Mouse (Mus musculus) neural tube, embryonic 13.5 days (tissue): Measurements from ENCODE around the gene Fig4. TPM values are rescaled to one million over a fixed set of nuclear protein-coding genes. Genes with fewer than 3 reads are reported as not detected.

Source experiments
- ATAC-seq: fragments of 200-750 bp; cut with Nextera tagmentation; 2 replicates; pipeline ENCODE4 v1.8.0; 2017; ENCODE audit warnings: low read depth, mild to moderate bottlenecking, moderate TSS enrichment, moderate library complexity
- H3K27ac ChIP-seq: fragments of 300-500 bp; sonication (generic); replicated peaks from 2 replicates; pipeline ENCODE4 v1.5.1; 2015; ENCODE audit warnings: moderate library complexity, mild to moderate bottlenecking, inconsistent platforms
- H3K27me3 ChIP-seq: fragments of 300-500 bp; sonication (generic); 2 replicates; pipeline ENCODE4 v1.6.1; 2015; ENCODE audit warnings: mild to moderate bottlenecking, inconsistent platforms
- H3K36me3 ChIP-seq: fragments of 300-500 bp; sonication (generic); 2 replicates; pipeline ENCODE4 v1.6.1; 2015; ENCODE audit warnings: mild to moderate bottlenecking, inconsistent platforms
- H3K4me1 ChIP-seq: fragments of 300-500 bp; sonication (generic); replicated peaks from 2 replicates; pipeline ENCODE4 v1.6.1; 2015; ENCODE audit warnings: inconsistent platforms
- H3K4me2 ChIP-seq: fragments of 300-500 bp; sonication (generic); 2 replicates; pipeline ENCODE4 v1.6.1; 2015; ENCODE audit warnings: inconsistent platforms, mild to moderate bottlenecking, moderate library complexity
- H3K4me3 ChIP-seq: fragments of 300-500 bp; sonication (generic); 2 replicates; pipeline ENCODE4 v1.5.1; 2015; ENCODE audit warnings: mild to moderate bottlenecking, inconsistent platforms
- H3K9ac ChIP-seq: fragments of 300-500 bp; sonication (generic); 2 replicates; pipeline ENCODE4 v1.6.1; 2015; ENCODE audit warnings: moderate library complexity, mild to moderate bottlenecking, inconsistent platforms
- H3K9me3 ChIP-seq: fragments of 300-500 bp; sonication (generic); 2 replicates; pipeline ENCODE4 v1.6.1; 2016; ENCODE audit warnings: inconsistent platforms
- WGBS: fragments of 180-500 bp; shearing (Covaris S2); methylation state at CpG from one replicate; pipeline ENCODE4 v1.1.7; 2015; 5-methylcytosine and 5-hydroxymethylcytosine counted together
- polyA plus RNA-seq: library from polyadenylated mRNA; unstranded; fragments of >200 nt; fragmentation: Nextera tagmentation; extraction: Ambion mirVana; gene quantifications from 2 replicates; pipeline ENCODE4 v1.2.1, GENCODE M21; 2015

Fig4 gene
- polyA plus RNA-seq, 1 experiment from 2014 or later = 30.9 TPM

DNA sequence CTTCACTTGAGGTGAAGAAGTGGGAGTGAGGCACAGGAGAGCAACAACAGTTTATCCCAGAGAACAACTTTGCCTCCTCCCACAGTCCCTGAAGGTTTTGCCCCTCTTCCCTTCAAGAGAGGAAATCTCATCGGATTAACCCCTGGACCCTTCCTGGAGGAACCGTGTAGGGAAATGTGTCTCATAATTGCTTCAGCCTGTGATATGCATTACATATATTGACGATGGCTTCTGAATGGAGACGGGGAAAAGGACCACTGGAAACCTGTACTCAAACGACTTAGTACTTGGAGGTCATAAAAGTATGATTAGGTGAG is 52.4 kb downstream of the Fig4 start:
- Histone ChIP-seq H3K4me2 (no peak overlapping the region), H3K4me3 (no peak overlapping the region), H3K9ac (no peak overlapping the region), H3K27me3 (no peaks in the 10 kb centered on the region), H3K4me1 (peaks cover 6% of the 10 kb centered on the region), H3K9me3 (no peaks in the 10 kb centered on the region), H3K27ac (no peak overlapping the region), H3K36me3 (peaks cover 39% of the 10 kb centered on the region)
- no peak for ATAC-seq
- WGBS = 73% methylated on average over 5 of the region's 5 CpGs

DNA sequence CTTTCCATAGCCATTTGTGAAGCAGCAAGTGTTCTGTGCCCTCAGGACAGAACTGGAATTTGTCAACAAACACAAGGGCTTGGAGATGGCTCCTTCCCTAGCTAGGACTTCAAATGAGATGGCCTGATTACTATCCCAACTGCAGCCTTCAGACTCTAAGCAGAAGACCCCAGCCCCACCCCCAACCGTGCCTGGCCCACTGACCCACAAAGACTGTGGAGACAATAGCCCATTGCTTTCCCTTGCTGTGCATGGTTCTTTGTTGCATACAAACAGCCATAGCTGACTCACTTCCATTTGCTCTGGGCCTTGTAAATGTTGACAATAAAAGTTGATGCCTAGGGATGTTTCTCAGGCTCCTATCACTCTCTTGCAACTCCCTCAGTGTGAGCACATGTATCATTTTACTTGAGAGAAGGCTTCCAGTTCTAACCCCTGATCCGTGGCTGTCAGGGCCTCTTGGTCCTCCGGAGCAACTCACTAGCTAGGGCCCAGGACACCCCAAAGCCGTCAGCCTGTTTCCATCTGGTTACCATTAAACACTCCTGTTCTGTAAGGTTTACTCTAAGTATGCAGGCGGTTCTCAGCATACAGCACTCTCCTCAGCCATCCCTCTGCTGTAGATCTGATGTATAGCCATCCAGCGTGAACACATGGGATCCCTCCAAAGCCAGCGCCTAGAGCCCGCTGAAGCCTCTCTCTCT is 52.9 kb downstream of the Fig4 start:
- H3K4me3 ChIP-seq = no peak overlapping the region
- H3K9ac ChIP-seq = no peak overlapping the region
- peaks cover 34% of the 10 kb centered on the region for H3K36me3 ChIP-seq
- no peak for ATAC-seq
- H3K9me3 ChIP-seq = no peaks in the 10 kb centered on the region
- no peaks in the 10 kb centered on the region for H3K27me3 ChIP-seq
- H3K27ac ChIP-seq = no peak overlapping the region
- H3K4me2 ChIP-seq = no peak overlapping the region
- WGBS = 64% methylated on average over 8 of the region's 8 CpGs
- H3K4me1 ChIP-seq = peaks cover 11% of the 10 kb centered on the region

DNA sequence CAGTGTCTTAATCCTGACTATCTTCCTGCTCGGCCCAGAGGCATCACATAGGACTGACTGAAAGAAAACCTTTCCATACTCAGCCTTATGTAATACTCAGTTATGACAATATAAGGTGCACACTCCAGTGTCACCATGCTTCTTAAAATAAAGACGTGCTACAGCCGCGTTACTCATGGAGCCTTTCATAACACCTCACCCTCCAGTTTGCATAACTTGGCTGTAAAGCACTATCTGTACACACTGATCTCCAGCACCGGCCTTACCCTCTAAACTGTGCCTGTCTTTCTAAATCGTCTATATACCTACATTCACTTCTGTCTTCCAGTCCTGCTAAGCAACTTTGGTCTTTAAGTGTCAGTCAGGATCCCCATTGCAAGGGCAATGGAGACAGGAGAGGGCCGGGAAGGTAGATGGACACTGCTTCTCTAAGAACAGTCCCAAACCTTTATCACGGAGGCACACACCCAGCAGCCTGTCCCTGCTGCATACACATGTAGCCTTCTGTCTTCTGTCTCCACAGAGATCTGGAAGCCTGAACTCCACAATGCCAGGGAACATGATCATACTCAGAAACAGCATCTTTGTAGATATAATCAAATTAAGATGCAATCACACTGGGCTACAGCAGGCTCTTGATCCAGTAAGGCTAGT is 53.9 kb downstream of the Fig4 start:
- Histone ChIP-seq H3K9me3 (no peaks in the 10 kb centered on the region), H3K27me3 (no peaks in the 10 kb centered on the region), H3K4me3 (no peak overlapping the region), H3K36me3 (peaks cover 25% of the 10 kb centered on the region), H3K4me1 (peaks cover 13% of the 10 kb centered on the region), H3K27ac (no peak overlapping the region), H3K4me2 (no peak overlapping the region), H3K9ac (no peak overlapping the region)
- no peak for ATAC-seq
- 94% methylated on average over 8 of the region's 8 CpGs for WGBS

DNA sequence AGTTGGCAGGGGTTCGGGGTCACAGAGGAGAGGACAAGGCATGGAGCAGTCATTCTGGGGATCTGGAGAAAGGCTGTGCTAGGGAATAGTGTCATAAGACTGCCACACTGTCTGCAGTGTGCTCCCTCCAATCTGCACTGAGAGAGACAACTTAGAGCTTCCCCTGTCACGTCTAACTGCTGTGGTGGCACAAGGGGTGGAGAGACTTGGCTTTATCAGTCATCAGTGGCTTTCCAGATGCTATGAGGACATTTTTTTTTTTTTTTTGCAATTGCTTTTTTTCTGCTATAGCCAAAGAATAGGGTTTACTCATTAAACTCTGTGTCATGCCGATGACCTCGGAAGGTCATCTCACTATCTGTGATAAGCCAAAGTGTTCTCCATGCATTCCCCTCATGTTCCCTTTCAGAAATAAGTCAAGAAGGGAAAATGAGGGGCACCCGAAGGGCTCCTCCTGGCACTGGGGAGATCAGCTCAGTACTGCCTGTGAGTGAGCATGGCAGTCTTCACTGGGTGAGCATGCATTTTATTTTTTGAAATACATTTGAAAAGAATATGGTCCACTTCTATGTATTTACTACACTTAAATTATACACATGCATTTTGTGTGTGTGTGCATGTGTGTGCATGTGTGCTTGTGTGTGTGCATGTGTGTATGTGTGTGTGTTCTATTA is 55.1 kb downstream of the Fig4 start:
- no peak overlapping the region for H3K4me3 ChIP-seq
- H3K9me3 ChIP-seq = no peaks in the 10 kb centered on the region
- 85% methylated on average over 5 of the region's 5 CpGs for WGBS
- peaks cover 19% of the 10 kb centered on the region for H3K36me3 ChIP-seq
- H3K4me1 ChIP-seq = peaks cover 13% of the 10 kb centered on the region
- H3K4me2 ChIP-seq = no peak overlapping the region
- no peak overlapping the region for H3K27ac ChIP-seq
- H3K27me3 ChIP-seq = no peaks in the 10 kb centered on the region
- ATAC-seq = no peak
- no peak overlapping the region for H3K9ac ChIP-seq

DNA sequence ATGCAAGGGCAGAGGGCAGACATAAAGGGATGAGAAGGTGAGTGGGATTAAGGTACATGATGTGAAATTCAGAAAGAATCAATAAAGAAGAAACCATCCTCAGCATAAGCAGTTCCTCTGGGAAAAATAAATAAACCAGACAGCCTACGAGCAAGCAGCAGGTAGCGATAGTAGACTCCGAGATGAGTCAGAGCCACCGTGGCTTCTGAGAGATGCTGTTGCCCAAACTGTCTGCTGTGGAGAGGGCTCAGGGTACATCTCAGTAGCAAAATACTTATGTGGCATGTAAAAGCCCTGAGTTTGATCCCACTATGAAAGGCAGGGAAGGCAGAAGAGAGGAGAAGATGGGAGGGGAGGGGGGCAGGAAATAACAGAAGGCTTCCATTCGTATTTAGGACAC is 56.9 kb downstream of the Fig4 start:
- no peak for ATAC-seq
- H3K4me2 ChIP-seq = no peak overlapping the region

DNA sequence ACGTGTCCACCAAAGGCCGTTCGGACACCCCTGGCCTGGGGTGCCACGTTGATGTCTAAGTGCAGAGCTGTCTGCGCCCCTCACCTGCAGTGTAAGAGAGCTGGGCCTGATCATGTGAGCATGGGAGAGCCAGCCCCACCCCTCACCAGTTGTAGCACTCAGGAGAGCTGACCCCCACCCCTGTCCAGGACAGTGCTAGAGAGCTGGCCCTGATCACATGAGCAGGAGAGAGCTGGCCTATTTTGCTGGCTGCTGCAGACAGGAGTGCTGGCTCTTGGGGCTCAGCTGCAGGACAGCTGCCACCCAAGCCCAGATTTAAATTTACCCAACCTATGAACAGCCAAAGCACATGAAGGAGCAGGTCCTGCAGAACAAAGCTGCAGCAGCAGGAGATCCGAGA is 57.6 kb downstream of the Fig4 start:
- peak; percentile 81 for ATAC-seq
- Histone ChIP-seq H3K27ac (0 out of 2 replicates have a peak overlapping the region, but pooled peaks have one; percentile 18), H3K27me3 (no peaks in the 10 kb centered on the region), H3K9me3 (no peaks in the 10 kb centered on the region), H3K36me3 (peaks cover 3% of the 10 kb centered on the region; the same call in 1 of the 2 replicates), H3K9ac (no peak overlapping the region), H3K4me1 (peaks cover 13% of the 10 kb centered on the region), H3K4me2 (no peak overlapping the region), H3K4me3 (no peak overlapping the region)
- 84% methylated on average over 6 of the region's 6 CpGs for WGBS

More for the DNA sequence above, 56.9 kb downstream of the Fig4 start:
- Histone ChIP-seq H3K9ac (no peak overlapping the region), H3K27me3 (no peaks in the 10 kb centered on the region), H3K9me3 (no peaks in the 10 kb centered on the region), H3K36me3 (peaks cover 8% of the 10 kb centered on the region), H3K27ac (no peak overlapping the region), H3K4me1 (peaks cover 13% of the 10 kb centered on the region), H3K4me3 (no peak overlapping the region)
- 45% methylated on average over 5 of the region's 5 CpGs for WGBS

DNA sequence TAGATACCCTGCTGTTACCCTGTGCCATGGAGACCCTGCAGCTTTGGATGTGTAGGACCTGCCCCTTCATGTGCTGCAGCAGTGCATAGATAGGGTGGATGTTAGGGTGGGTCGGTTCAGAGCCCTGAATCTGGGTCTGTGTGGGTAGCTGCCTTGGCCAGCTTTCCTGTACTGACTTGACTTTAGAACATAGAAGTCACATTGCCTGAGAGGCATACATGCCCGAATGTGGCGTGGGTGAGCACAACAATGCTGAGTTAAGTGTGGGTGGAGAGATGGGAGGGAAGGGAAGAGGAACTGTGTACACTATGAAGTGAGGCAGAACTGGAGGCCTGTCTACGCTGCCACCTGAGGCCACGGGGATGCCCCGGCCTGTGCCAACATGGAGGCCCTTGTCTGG is 58.0 kb downstream of the Fig4 start:
- WGBS = 91% methylated on average over 6 of the region's 6 CpGs
- Histone ChIP-seq H3K9me3 (no peaks in the 10 kb centered on the region), H3K27me3 (no peaks in the 10 kb centered on the region), H3K4me3 (no peak overlapping the region), H3K36me3 (peaks cover 3% of the 10 kb centered on the region; the same call in 1 of the 2 replicates), H3K4me2 (no peak overlapping the region), H3K27ac (no peak overlapping the region), H3K9ac (no peak overlapping the region), H3K4me1 (peaks cover 13% of the 10 kb centered on the region)
- ATAC-seq = peak; percentile 34; the same call in 1 of the 2 replicates

DNA sequence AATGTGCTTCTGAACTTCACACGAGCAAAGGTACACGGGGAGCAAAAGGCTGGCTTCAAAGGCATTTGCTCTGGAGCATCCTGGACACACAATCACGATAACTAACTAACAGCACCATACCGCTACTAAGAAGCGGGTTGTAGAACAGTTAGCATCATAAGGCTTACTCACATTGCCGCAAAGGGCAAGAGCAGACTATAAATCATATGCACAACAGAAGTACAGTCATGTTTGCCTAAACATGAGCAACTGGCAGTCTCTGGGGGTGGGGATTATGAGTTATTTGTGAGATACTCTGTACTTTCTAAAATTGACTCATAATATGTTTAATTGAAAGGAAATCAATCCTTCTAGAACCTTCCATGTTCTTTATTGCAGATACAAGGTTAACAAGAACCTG is 59.1 kb downstream of the Fig4 start:
- Histone ChIP-seq H3K9me3 (no peaks in the 10 kb centered on the region), H3K27me3 (no peaks in the 10 kb centered on the region), H3K9ac (no peak overlapping the region), H3K27ac (no peak overlapping the region), H3K4me2 (no peak overlapping the region), H3K4me3 (no peak overlapping the region), H3K4me1 (peaks cover 13% of the 10 kb centered on the region), H3K36me3 (peaks cover 11% of the 10 kb centered on the region; the same call in 1 of the 2 replicates)
- no peak for ATAC-seq
- WGBS = 90% methylated on average over 6 of the region's 6 CpGs

DNA sequence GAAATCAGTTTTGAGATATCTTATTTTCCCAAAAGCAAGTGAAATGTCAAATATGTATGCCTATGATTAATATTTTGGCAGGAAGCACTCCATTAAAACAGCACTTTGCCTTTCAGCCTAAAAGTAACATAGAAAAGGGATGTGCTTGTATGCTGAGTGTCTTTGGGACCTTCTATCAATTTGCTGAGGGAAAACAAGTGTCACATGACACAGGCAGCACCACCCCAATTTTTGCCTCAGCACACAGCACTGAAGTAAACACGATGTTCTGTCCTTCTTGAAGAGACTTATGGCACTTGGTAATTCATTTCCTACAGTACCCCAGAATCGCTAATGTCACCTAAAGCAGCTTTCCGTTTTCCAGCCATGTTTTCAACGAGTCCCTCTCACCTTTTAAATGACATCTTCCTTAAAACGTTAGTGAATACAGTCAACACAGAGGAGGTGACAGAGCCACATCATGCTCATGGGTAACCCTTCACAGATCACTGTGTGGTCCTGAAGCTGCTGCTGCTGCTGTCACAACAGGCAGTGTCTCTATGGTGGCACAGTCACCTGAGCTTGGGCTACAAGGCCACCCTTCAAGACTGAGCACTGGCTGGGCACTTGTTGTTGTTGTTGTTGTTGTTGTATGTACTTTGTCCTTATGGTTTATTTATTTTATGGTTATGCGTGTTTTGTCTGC is 61.4 kb downstream of the Fig4 start:
- Histone ChIP-seq H3K9ac (no peak overlapping the region), H3K4me2 (no peak overlapping the region), H3K4me3 (no peak overlapping the region), H3K4me1 (peaks cover 13% of the 10 kb centered on the region), H3K27ac (no peak overlapping the region), H3K9me3 (no peaks in the 10 kb centered on the region), H3K27me3 (no peaks in the 10 kb centered on the region), H3K36me3 (peaks cover 18% of the 10 kb centered on the region; the same call in 1 of the 2 replicates)
- 86% methylated on average over 6 of the region's 6 CpGs for WGBS
- no peak for ATAC-seq

DNA sequence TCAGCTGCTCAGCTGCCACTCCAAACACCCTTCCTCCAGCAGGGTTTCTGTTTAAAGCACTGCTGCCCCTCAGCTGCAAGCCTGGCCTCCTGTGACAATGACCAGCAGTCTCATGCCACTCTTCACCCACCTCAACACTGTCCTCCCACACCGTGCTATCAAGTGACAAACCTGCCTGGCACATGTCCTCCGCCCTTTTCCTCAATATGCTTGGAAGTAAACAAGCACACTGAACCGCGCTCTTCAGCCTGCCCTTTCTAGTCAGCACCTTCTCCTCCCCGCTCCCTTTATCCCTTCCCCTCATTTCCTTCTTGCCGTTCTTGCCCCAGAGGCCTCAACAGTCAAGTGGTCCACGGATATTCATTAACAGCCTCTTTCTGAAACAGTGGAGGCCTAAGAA is 62.0 kb downstream of the Fig4 start:
- 66% methylated on average over 7 of the region's 7 CpGs for WGBS
- H3K9me3 ChIP-seq = no peaks in the 10 kb centered on the region
- no peak for ATAC-seq

DNA sequence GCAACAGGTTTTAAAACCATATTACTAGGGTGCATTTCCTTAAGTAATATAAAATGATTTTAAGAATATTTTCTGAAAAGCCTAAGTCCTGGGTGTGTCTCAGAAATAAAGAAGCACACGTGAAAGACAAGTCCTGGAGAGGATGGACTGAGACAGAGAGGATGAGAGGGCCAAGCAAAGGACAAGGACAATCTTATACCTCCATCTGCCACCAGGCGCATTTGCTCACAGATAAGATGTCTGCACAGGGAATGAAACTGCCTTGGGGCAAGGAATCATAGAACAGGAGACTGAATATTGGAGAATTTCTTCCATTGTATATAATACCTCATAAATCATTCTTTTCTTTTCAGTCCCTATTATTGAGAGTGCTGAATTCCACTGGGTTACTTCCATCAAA is 67.0 kb downstream of the Fig4 start:
- no peak overlapping the region for H3K9ac ChIP-seq
- no peaks in the 10 kb centered on the region for H3K27me3 ChIP-seq
- H3K9me3 ChIP-seq = no peaks in the 10 kb centered on the region
- H3K27ac ChIP-seq = no peak overlapping the region
- no peak overlapping the region for H3K4me3 ChIP-seq
- peaks cover 18% of the 10 kb centered on the region for H3K36me3 ChIP-seq
- ATAC-seq = no peak
- H3K4me2 ChIP-seq = no peak overlapping the region
- 83% methylated on average over 2 of the region's 2 CpGs for WGBS
- H3K4me1 ChIP-seq = no peaks in the 10 kb centered on the region

More for the DNA sequence above, 62.0 kb downstream of the Fig4 start:
- Histone ChIP-seq H3K36me3 (peaks cover 18% of the 10 kb centered on the region; the same call in 1 of the 2 replicates), H3K4me2 (no peak overlapping the region), H3K9ac (no peak overlapping the region), H3K27ac (no peak overlapping the region), H3K27me3 (no peaks in the 10 kb centered on the region), H3K4me1 (peaks cover 10% of the 10 kb centered on the region), H3K4me3 (no peak overlapping the region)

DNA sequence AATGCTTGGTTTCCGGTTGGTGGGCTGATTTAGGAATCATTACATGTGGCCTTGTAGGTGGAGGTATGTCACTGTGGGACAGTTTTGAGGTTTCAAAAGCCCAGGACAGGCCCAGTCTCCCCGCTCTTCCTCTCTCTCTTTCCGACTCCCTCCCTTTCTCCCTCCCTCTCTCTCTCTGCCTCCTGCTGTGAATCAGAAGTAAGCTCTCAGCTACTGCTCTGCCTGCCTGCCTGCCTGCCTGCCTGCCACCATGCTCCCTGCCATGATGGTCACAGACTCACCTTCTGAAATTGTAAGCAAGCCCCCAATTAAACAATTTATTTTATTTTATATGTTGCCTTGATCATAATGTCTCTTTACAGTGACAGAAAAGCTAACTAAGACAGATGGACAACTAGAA is 67.5 kb downstream of the Fig4 start:
- Histone ChIP-seq H3K4me3 (no peak overlapping the region), H3K4me2 (no peak overlapping the region), H3K9ac (no peak overlapping the region), H3K27me3 (no peaks in the 10 kb centered on the region), H3K27ac (no peak overlapping the region), H3K36me3 (peaks cover 18% of the 10 kb centered on the region), H3K9me3 (no peaks in the 10 kb centered on the region), H3K4me1 (no peaks in the 10 kb centered on the region)
- 81% methylated on average over 3 of the region's 3 CpGs for WGBS
- ATAC-seq = no peak
